Mouse (Mus musculus) cerebellum, adult 2 months (tissue): Measurements from ENCODE around the gene Cnot3.

Source experiments
- CTCF ChIP-seq: fragments of 200-500 bp; IDR thresholded peaks from 2 replicates; pipeline ENCODE4 v1.5.1; 2011; ENCODE audit warnings: low read depth, mild to moderate bottlenecking, control low read depth, low read length, moderate library complexity, borderline replicate concordance; ENCODE audit not compliant: insufficient read depth
- POLR2A ChIP-seq: fragments of 200-500 bp; IDR thresholded peaks from 2 replicates; pipeline ENCODE4 v1.6.1; 2011; ENCODE audit warnings: low read length, control low read depth, borderline replicate concordance; ENCODE audit not compliant: insufficient read depth

DNA sequence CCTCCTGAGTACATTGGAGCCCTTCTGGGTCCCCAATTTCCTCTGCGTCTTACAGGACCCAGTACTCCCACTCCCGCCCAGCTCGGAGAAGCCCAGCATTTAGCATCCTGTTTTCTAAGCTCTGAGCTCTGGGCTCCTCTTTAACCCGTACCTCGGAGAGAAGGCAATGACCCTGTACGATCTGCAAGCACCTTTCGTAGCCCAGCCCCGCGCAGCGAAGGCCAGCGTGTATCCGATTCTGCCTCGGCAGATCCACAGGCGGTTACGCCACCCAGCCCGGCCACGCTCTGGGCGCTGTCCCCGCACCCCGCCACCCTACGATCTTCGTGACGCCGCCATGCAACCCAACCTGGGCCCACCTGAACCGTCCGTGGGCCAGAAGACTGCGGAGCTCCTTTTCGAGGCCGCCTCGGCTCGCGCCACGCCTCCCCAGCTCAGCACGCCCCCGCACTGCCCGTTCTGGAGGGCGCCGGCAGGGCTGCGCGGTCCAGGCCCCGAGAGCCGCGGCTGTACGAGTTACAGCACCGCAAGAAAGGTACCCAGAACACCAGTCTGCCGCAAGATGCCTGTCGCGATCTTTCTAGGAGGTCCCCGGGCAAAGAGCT, 47.4 kb downstream of the Cnot3 start, which contains the start of gene Tsen34:
- TF ChIP-seq CTCF (no peak), POLR2A (no peak)
